Mouse (Mus musculus) naive thymus-derived CD4-positive, alpha-beta T cell, adult 5 months (primary cell): ENCODE measurements around the gene Ccnq. TPM values are rescaled to one million over a fixed set of nuclear protein-coding genes. Genes with fewer than 3 reads are reported as not detected.

ENCODE experiments used
- polyA plus RNA-seq: library from polyadenylated mRNA; unstranded; fragments of 100-300 nt; shearing (Covaris generic); gene quantifications from one replicate; pipeline ENCODE4 v1.2.1, GENCODE M21; 2017

Gene Ccnq
- 27.4 TPM for polyA plus RNA-seq

GRCm38 (mm10) chr11:78750885-78751842 lies at the start of gene Ccnq:
Gene Ccnq (minus strand): TSS chr11:78751729.

Other genes with a start within 250 kb of the Ccnq start
- not detected for gene Sebox, start 248.3 kb downstream of the Ccnq start, polyA plus RNA-seq
- gene Tmem199, start 239.6 kb downstream of the Ccnq start, polyA plus RNA-seq = 16.0 TPM
- gene Poldip2, start 239.5 kb downstream of the Ccnq start, polyA plus RNA-seq = 40.7 TPM
- gene Tnfaip1, start 215.4 kb downstream of the Ccnq start, polyA plus RNA-seq = 16.0 TPM
- 55.2 TPM for gene Ift20, start 215.4 kb downstream of the Ccnq start, polyA plus RNA-seq
- gene Tmem97, start 201.0 kb downstream of the Ccnq start, polyA plus RNA-seq = 11.9 TPM
- gene Nlk, start 54.4 kb downstream of the Ccnq start, polyA plus RNA-seq = 16.5 TPM
- gene Lyrm9, start 74.9 kb upstream of the Ccnq start, polyA plus RNA-seq = 12.2 TPM
- gene Nos2, start 169.1 kb upstream of the Ccnq start, polyA plus RNA-seq = not detected
- 177 TPM for gene Lgals9, start 233.2 kb upstream of the Ccnq start, polyA plus RNA-seq